Mouse (Mus musculus): Measurements from ENCODE around the gene Ets1. TPM values are rescaled to one million over a fixed set of nuclear protein-coding genes. Genes with fewer than 3 reads are reported as not detected.

Ets1 gene
- total and polyA plus RNA-seq, 2 experiments from 2014 or later = 34.3 to 72.7 TPM

- TF ChIP-seq EP300 (IDR thresholded peaks at IDR 0.05; ENCODE audit: low read depth) (no peak), CTCF (IDR thresholded peaks at IDR 0.05; ENCODE audit: low read depth) (no peak)
- H3K4me2 ChIP-seq (ENCODE audit: low read depth, low read length) = no peak overlapping the region
- no peaks in the 10 kb centered on the region for H3K9me3 ChIP-seq (replicated peaks; ENCODE audit: control insufficient read depth, low read length)
- H3K27me3 ChIP-seq (ENCODE audit: control insufficient read depth, insufficient read depth, low read length) = no peaks in the 10 kb centered on the region
- WGBS = 70% methylated on average over 2 of the region's 2 CpGs
- no peak overlapping the region for H3K9ac ChIP-seq (replicated peaks; ENCODE audit: low read depth, low read length)
- no peaks in the 10 kb centered on the region for H3K36me3 ChIP-seq (replicated peaks; ENCODE audit: control insufficient read depth, insufficient read depth, low read length)
- H3K4me1 ChIP-seq (ENCODE audit: control insufficient read depth, insufficient read depth) = no peaks in the 10 kb centered on the region; the same call in 1 of the 2 replicates
- H3K4me3 ChIP-seq (ENCODE audit: low read depth, low read length) = no peak overlapping the region
- ATAC-seq (ENCODE audit: insufficient read depth, low read depth) (no peak), DNase-seq (ENCODE audit: low spot score) (no peak)
- no peak overlapping the region for H3K27ac ChIP-seq (ENCODE audit: low read depth)
These were observed 56.9 kb downstream of the Ets1 start for GRCm38 (mm10) chr9:32692944-32693343.

- Histone ChIP-seq H3K9me3 (replicated peaks; ENCODE audit: control insufficient read depth, low read length) (no peaks in the 10 kb centered on the region), H3K36me3 (replicated peaks; ENCODE audit: control insufficient read depth, insufficient read depth, low read length) (no peaks in the 10 kb centered on the region), H3K27me3 (ENCODE audit: control insufficient read depth, insufficient read depth, low read length) (no peaks in the 10 kb centered on the region), H3K27ac (ENCODE audit: low read depth) (0 out of 2 replicates have a peak overlapping the region, but pooled peaks have one; percentile 9), H3K4me1 (ENCODE audit: control insufficient read depth, insufficient read depth) (no peaks in the 10 kb centered on the region; the same call in 1 of the 2 replicates), H3K4me2 (ENCODE audit: low read depth, low read length) (no peak overlapping the region), H3K4me3 (ENCODE audit: low read depth, low read length) (no peak overlapping the region), H3K9ac (replicated peaks; ENCODE audit: low read depth, low read length) (no peak overlapping the region)
- DNase-seq (ENCODE audit: low spot score) (no peak), ATAC-seq (ENCODE audit: insufficient read depth, low read depth) (no peak)
- no peak for TF ChIP-seq CTCF (IDR thresholded peaks at IDR 0.05; ENCODE audit: low read depth)
- no peak for TF ChIP-seq EP300 (IDR thresholded peaks at IDR 0.05; ENCODE audit: low read depth)
- 74% methylated on average over 3 of the region's 3 CpGs for WGBS
These were observed 57.4 kb downstream of the Ets1 start for GRCm38 (mm10) chr9:32693411-32693810.

GRCm38 (mm10) chr9:32694111-32694824 is 58.2 kb downstream of the Ets1 start:
- no peak for TF ChIP-seq CTCF (IDR thresholded peaks at IDR 0.05; ENCODE audit: low read depth)
- no peak for TF ChIP-seq EP300 (IDR thresholded peaks at IDR 0.05; ENCODE audit: low read depth)
- H3K27me3 ChIP-seq (ENCODE audit: control insufficient read depth, insufficient read depth, low read length) = no peaks in the 10 kb centered on the region
- DNase-seq (ENCODE audit: low spot score) = no peak
- no peak overlapping the region for H3K4me3 ChIP-seq (ENCODE audit: low read depth, low read length)
- H3K9ac ChIP-seq (replicated peaks; ENCODE audit: low read depth, low read length) = no peak overlapping the region
- no peak for ATAC-seq (ENCODE audit: insufficient read depth, low read depth)
- no peaks in the 10 kb centered on the region for H3K36me3 ChIP-seq (replicated peaks; ENCODE audit: control insufficient read depth, insufficient read depth, low read length)
- H3K4me2 ChIP-seq (ENCODE audit: low read depth, low read length) = no peak overlapping the region
- no peaks in the 10 kb centered on the region for H3K9me3 ChIP-seq (replicated peaks; ENCODE audit: control insufficient read depth, low read length)
- no peaks in the 10 kb centered on the region; the same call in 1 of the 2 replicates for H3K4me1 ChIP-seq (ENCODE audit: control insufficient read depth, insufficient read depth)
- 55% methylated on average over 12 of the region's 12 CpGs for WGBS
- peak overlapping the region; percentile 91 for H3K27ac ChIP-seq (ENCODE audit: low read depth)

GRCm38 (mm10) chr9:32694916-32695490 is 59.0 kb downstream of the Ets1 start:
- H3K4me2 ChIP-seq (ENCODE audit: low read depth, low read length) = peak overlapping the region; percentile 69
- DNase-seq (ENCODE audit: low spot score) = no peak
- H3K36me3 ChIP-seq (replicated peaks; ENCODE audit: control insufficient read depth, insufficient read depth, low read length) = no peaks in the 10 kb centered on the region
- no peaks in the 10 kb centered on the region for H3K27me3 ChIP-seq (ENCODE audit: control insufficient read depth, insufficient read depth, low read length)
- no peaks in the 10 kb centered on the region; the same call in 1 of the 2 replicates for H3K4me1 ChIP-seq (ENCODE audit: control insufficient read depth, insufficient read depth)
- ATAC-seq (ENCODE audit: insufficient read depth, low read depth) = no peak
- no peaks in the 10 kb centered on the region for H3K9me3 ChIP-seq (replicated peaks; ENCODE audit: control insufficient read depth, low read length)
- H3K4me3 ChIP-seq (ENCODE audit: low read depth, low read length) = peak overlapping the region; percentile 72
- peak overlapping the region; percentile 73 for H3K9ac ChIP-seq (replicated peaks; ENCODE audit: low read depth, low read length)
- WGBS = 31% methylated on average over 4 of the region's 4 CpGs
- peak overlapping the region; percentile 91 for H3K27ac ChIP-seq (ENCODE audit: low read depth)
- TF ChIP-seq EP300 (IDR thresholded peaks at IDR 0.05; ENCODE audit: low read depth) = no peak
- no peak for TF ChIP-seq CTCF (IDR thresholded peaks at IDR 0.05; ENCODE audit: low read depth)

- Histone ChIP-seq H3K4me3 (ENCODE audit: low read depth, low read length) (peak overlapping the region; percentile 72), H3K27ac (ENCODE audit: low read depth) (peak overlapping the region; percentile 91), H3K4me1 (ENCODE audit: control insufficient read depth, insufficient read depth) (no peaks in the 10 kb centered on the region; the same call in 1 of the 2 replicates), H3K27me3 (ENCODE audit: control insufficient read depth, insufficient read depth, low read length) (no peaks in the 10 kb centered on the region), H3K9ac (replicated peaks; ENCODE audit: low read depth, low read length) (peak overlapping the region; percentile 73), H3K36me3 (replicated peaks; ENCODE audit: control insufficient read depth, insufficient read depth, low read length) (no peaks in the 10 kb centered on the region), H3K9me3 (replicated peaks; ENCODE audit: control insufficient read depth, low read length) (no peaks in the 10 kb centered on the region), H3K4me2 (ENCODE audit: low read depth, low read length) (peak overlapping the region; percentile 69)
- WGBS = under 1% methylated on average over 61 of the region's 67 CpGs
- peak; percentile 96 for ATAC-seq (ENCODE audit: insufficient read depth, low read depth)
- TF ChIP-seq CTCF (IDR thresholded peaks at IDR 0.05; ENCODE audit: low read depth) (no peak; the same call in 1 of the 2 replicates), EP300 (IDR thresholded peaks at IDR 0.05; ENCODE audit: low read depth) (0 out of 2 replicates have a peak, but pooled peaks have one; percentile 1)
- peak; percentile 89 for DNase-seq (ENCODE audit: low spot score)
These were observed 59.6 kb downstream of the Ets1 start for GRCm38 (mm10) chr9:32695492-32696190.
